Mouse (Mus musculus): ENCODE data around the gene Cib4. TPM values are rescaled to one million over a fixed set of nuclear protein-coding genes. Genes with fewer than 3 reads are reported as not detected.

The Cib4 gene
- polyA plus RNA-seq, 1 experiment from 2014 or later = 0.26 TPM

DNA sequence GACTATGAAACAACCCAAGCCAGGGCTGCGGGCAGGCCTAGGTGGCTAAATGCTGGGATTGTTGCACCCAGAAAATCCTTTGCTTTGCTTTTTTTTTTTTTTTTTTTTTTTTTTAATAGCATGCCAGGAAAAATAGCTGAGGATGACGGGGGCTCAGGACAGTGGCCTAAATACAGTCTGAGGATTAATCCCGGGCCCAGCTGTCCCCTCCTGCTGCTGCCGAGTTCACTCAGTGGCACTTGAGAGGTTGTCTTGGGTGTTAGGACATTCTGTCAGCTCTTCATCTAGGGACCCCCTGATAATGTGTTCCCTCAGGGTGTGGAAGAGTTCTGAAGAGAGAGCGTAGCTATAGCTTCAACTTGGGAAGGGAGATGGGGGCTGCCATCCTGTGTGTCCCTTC lies 18.5 kb downstream of the Cib4 start:
- ATAC-seq (ENCODE audit: borderline replicate concordance, extremely low read depth, low FRiP score, low TSS enrichment) = no peak
- H3K4me2 ChIP-seq = no peak overlapping the region

DNA sequence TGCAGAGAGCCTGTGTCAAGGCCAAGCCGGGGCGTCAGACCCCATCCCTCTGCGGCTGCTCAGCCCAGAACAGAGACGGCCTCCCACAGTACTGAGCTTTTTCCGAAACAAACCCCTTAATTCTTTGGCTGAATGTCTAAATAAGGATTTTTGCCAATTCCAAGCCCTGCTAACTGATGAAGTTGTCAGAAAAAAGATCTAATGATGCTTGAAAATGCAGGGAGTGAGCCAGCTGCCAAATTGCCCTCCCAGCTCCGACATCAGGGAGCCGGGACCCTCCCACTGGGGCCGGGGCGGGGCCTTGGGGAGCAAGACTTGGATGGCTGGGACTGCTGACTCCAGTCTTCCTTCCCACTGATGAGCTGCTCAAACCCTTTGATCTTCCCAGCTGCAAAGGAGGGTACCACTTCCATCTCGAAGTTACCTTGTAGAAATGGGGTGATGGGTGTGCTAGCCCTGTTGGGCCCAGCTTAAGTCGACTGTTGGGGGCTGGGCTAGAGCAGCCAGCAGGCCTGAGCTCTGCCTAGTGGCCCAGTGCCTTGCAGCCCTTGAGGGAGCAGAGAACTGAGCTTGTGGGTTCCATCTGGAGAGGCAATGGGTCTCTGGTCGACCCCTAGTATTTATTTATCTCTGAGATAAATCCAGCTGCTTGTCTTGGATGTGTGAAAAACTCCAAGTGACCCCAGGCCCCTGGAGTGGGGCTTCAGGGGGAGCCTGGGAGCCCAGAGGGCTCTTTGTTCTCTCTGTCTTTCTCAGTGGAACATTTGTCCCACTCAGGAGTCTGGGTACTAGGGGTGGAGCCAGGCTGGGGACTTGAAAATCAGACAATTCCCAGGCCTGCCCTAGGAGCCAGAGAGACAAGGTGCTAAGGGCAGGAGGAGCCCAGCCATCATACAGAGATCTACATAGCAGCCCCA lies 19.5 kb downstream of the Cib4 start:
- Histone ChIP-seq H3K36me3 (no peaks in the 10 kb centered on the region), H3K27me3 (no peaks in the 10 kb centered on the region; the same call in 1 of the 2 replicates), H3K4me1 (peaks cover 49% of the 10 kb centered on the region), H3K9me3 (no peaks in the 10 kb centered on the region), H3K9ac (no peak overlapping the region), H3K27ac (peak overlapping the region; percentile 96), H3K4me2 (0 out of 2 replicates have a peak overlapping the region, but pooled peaks have one; percentile 20), H3K4me3 (no peak overlapping the region)
- peak; percentile 93 for ATAC-seq (ENCODE audit: borderline replicate concordance, extremely low read depth, low FRiP score, low TSS enrichment)
- WGBS = 17% methylated on average over 12 of the region's 12 CpGs

More for the DNA sequence above, 18.5 kb downstream of the Cib4 start:
- no peaks in the 10 kb centered on the region for H3K36me3 ChIP-seq
- H3K9me3 ChIP-seq = no peaks in the 10 kb centered on the region
- H3K9ac ChIP-seq = no peak overlapping the region
- WGBS = 43% methylated on average over 5 of the region's 5 CpGs
- peak overlapping the region; percentile 91 for H3K27ac ChIP-seq
- peaks cover 59% of the 10 kb centered on the region for H3K4me1 ChIP-seq
- no peak overlapping the region for H3K4me3 ChIP-seq
- no peaks in the 10 kb centered on the region; the same call in 1 of the 2 replicates for H3K27me3 ChIP-seq

DNA sequence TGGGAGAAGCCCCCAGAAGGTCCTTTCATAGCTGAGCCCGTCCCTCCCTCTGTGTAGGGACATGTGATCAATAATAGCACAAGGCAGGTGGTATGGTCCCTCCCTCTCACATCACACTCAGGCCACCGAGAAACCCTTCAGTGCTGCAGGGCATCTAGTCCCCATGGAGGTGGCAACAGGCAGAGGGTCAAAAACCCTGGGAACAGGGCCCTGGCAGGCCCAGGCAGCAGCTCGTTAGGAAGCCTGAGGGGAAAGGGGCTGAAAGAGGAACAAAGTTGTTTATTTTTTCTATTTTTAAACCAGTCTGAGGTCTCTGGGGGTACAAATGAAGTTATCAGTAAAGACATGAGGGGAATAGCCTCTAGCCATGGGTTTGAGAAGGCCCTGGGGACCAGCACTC lies 21.4 kb downstream of the Cib4 start:
- Histone ChIP-seq H3K4me2 (no peak overlapping the region), H3K36me3 (no peaks in the 10 kb centered on the region), H3K9ac (no peak overlapping the region), H3K27ac (peak overlapping the region; percentile 96), H3K4me1 (peaks cover 57% of the 10 kb centered on the region), H3K27me3 (no peaks in the 10 kb centered on the region), H3K4me3 (no peak overlapping the region), H3K9me3 (no peaks in the 10 kb centered on the region)
- ATAC-seq (ENCODE audit: borderline replicate concordance, extremely low read depth, low FRiP score, low TSS enrichment) = no peak
- 32% methylated on average over 3 of the region's 3 CpGs for WGBS

DNA sequence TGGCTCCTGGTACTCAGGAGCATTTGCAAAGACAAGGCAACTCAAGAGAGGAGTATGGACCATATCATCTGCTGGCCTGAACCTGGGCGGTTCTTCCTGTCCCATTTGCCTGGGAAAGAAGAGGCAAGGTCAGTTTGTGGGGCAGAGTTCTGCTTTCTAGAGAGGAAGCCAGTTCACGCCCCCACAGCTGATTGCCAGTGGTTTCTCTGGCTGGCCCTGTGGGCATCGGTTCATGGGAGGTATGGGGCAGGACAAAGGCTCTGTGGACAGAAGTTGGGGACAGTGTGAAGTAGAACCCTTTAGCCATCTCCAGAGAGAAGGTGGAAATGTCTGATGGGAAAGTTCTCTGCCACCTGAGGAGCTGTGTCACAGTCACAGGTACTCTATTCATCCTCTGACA lies 22.5 kb downstream of the Cib4 start:
- 73% methylated on average over 3 of the region's 3 CpGs for WGBS
- H3K9me3 ChIP-seq = no peaks in the 10 kb centered on the region
- no peaks in the 10 kb centered on the region for H3K27me3 ChIP-seq
- ATAC-seq (ENCODE audit: borderline replicate concordance, extremely low read depth, low FRiP score, low TSS enrichment) = no peak
- H3K36me3 ChIP-seq = no peaks in the 10 kb centered on the region
- no peak overlapping the region for H3K4me3 ChIP-seq
- peaks cover 59% of the 10 kb centered on the region for H3K4me1 ChIP-seq
- H3K27ac ChIP-seq = no peak overlapping the region
- H3K9ac ChIP-seq = no peak overlapping the region
- no peak overlapping the region for H3K4me2 ChIP-seq

DNA sequence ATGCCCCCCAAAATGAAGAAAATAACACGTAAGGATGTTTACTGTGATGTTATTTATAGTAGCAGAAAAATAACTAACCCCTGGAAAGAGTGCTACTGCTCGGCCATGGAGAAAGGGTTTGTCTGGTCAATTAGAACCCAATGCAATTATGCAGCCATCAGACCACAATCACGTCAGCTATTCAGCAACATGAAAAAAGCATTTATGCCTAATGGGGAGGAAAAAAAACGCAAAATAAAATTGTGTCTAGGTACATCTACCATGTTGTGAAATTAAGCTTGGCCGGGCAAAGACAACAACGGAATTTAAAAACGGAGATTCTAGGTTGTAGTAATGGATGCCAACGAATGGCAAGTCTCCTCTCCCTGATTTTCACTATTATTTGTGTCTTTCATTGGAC lies 23.2 kb downstream of the Cib4 start:
- 87% methylated on average over 8 of the region's 8 CpGs for WGBS
- Histone ChIP-seq H3K9ac (no peak overlapping the region), H3K4me2 (no peak overlapping the region), H3K36me3 (no peaks in the 10 kb centered on the region), H3K4me1 (peaks cover 60% of the 10 kb centered on the region), H3K27ac (no peak overlapping the region), H3K27me3 (no peaks in the 10 kb centered on the region), H3K9me3 (no peaks in the 10 kb centered on the region), H3K4me3 (no peak overlapping the region)
- no peak for ATAC-seq (ENCODE audit: borderline replicate concordance, extremely low read depth, low FRiP score, low TSS enrichment)

DNA sequence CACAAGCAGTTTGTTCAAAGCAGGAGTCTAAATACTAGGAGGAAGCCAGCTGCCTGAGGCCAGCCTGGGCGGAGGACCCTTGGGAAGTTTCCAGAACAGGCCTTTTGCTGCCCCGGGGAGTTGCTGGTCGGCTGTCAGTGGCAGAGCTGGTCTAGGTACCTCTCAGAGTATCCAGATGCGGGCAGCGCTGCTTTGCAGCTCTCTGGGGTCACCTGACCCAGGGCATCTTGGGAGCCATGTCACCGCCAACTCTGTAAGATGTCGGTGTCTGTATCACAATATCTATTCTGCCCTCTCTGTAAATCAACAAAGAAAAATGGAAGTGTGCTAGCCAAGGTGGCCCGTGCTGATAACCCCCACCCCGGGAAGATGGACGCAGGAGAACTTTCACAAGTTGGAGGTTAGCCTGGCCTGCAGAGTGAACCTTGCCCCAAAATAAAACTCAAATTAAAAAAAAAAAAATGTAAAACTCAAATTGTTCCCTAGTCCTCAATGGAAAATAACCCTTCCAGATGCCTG lies 25.4 kb downstream of the Cib4 start:
- WGBS = 54% methylated on average over 10 of the region's 10 CpGs

DNA sequence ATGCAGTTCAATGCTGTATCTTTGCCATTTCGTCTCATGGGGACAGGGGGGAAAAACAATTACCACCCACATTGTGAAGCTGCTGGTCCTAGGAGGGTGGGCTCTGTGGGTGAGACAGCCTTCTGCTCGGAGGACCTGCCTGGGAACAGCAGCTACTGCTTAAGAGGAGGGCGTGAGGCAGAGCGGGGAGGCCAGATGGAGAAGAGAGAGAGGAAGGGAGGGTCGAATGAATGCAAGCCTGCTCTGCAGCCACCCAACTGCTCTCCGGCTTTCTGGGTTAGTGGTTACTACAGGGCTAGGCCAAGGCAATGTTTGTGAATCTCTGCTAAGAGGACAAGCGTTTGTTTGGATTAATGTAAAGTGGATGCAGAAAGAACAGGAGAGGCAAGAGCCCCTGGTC lies 26.1 kb downstream of the Cib4 start:
- Histone ChIP-seq H3K36me3 (no peaks in the 10 kb centered on the region), H3K4me2 (no peak overlapping the region), H3K4me3 (no peak overlapping the region), H3K9me3 (no peaks in the 10 kb centered on the region), H3K27me3 (no peaks in the 10 kb centered on the region), H3K27ac (peak overlapping the region; percentile 42), H3K9ac (no peak overlapping the region), H3K4me1 (peaks cover 40% of the 10 kb centered on the region)
- no peak for ATAC-seq (ENCODE audit: borderline replicate concordance, extremely low read depth, low FRiP score, low TSS enrichment)
- WGBS = 32% methylated on average over 7 of the region's 7 CpGs

More for the DNA sequence above, 25.4 kb downstream of the Cib4 start:
- no peaks in the 10 kb centered on the region for H3K36me3 ChIP-seq
- peaks cover 42% of the 10 kb centered on the region for H3K4me1 ChIP-seq
- no peak for ATAC-seq (ENCODE audit: borderline replicate concordance, extremely low read depth, low FRiP score, low TSS enrichment)
- H3K9me3 ChIP-seq = no peaks in the 10 kb centered on the region
- H3K27me3 ChIP-seq = no peaks in the 10 kb centered on the region
- H3K9ac ChIP-seq = no peak overlapping the region
- H3K4me2 ChIP-seq = no peak overlapping the region
- no peak overlapping the region for H3K4me3 ChIP-seq
- H3K27ac ChIP-seq = peak overlapping the region; percentile 42

DNA sequence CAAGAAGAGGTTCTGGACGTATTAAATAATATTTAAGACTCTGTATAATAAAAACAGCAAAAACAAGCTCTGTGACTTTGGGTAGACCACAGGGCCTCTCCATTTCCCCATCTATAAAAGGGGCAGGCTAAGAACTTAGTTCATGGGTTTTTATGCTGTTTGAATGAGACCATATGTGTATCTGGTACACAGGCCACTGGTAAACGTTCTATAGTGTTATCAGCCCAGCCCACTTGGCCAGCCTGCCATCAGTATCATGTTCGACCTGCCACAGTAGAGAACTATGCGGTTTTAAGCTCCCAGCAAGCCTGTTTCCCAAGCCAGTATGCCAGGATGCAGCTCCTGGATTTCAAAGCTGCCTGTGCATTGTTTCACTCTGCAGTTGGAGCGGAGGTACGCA lies 27.1 kb downstream of the Cib4 start:
- Histone ChIP-seq H3K4me1 (peaks cover 32% of the 10 kb centered on the region), H3K27ac (peak overlapping the region; percentile 76), H3K4me2 (no peak overlapping the region), H3K27me3 (no peaks in the 10 kb centered on the region), H3K9me3 (no peaks in the 10 kb centered on the region), H3K9ac (no peak overlapping the region), H3K4me3 (no peak overlapping the region), H3K36me3 (no peaks in the 10 kb centered on the region)
- WGBS = 58% methylated on average over 6 of the region's 6 CpGs
- no peak for ATAC-seq (ENCODE audit: borderline replicate concordance, extremely low read depth, low FRiP score, low TSS enrichment)

DNA sequence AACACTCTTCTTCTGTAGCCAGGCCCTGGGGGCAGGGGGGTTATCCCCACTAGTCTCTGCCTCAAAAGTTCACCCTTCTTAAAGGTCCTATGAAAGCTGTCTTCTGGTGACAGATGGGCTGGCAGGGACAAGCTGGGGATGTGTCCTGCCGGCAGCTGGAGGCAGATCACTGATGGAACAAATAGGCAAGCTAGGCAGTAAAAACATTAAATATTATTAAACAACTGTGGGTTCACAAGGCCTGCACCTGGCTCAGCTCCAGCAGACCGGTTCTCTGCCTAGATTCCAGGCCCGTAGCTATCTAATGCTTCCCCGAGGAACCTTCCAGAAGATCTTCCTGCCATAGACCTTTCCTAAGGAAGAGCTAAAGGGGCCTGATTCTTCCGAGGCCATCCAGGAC lies 27.5 kb downstream of the Cib4 start:
- no peak overlapping the region for H3K4me2 ChIP-seq
- H3K9ac ChIP-seq = no peak overlapping the region
- no peaks in the 10 kb centered on the region for H3K9me3 ChIP-seq
- 32% methylated on average over 5 of the region's 5 CpGs for whole genome bisulfite sequencing
- ATAC-seq (ENCODE audit: borderline replicate concordance, extremely low read depth, low FRiP score, low TSS enrichment) = peak; percentile 43; the same call in 1 of the 2 replicates
- H3K4me1 ChIP-seq = peaks cover 36% of the 10 kb centered on the region
- H3K27me3 ChIP-seq = no peaks in the 10 kb centered on the region
- H3K36me3 ChIP-seq = no peaks in the 10 kb centered on the region
- no peak overlapping the region for H3K4me3 ChIP-seq
- peak overlapping the region; percentile 76 for H3K27ac ChIP-seq

DNA sequence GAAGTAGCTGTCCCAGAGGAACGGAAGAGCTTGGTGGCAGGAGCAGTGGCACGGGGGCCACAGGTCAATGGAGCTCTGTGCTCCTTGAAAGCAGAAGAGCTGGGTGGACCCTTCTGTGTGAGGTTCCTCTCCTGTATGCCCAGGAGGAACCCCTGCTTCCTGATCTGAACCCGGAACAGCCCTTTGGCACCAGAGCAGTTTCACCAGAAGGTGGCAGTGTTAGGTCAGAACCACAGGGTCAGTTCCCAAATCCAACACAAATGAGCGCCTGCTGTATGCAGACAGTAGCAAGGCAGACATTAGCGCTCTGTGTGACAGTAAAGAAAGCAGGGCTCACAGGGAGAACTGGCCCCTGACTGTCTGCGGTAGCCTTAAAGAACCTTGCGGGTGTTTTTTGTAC lies 29.3 kb downstream of the Cib4 start:
- WGBS = 59% methylated on average over 7 of the region's 7 CpGs
- Histone ChIP-seq H3K36me3 (no peaks in the 10 kb centered on the region), H3K4me3 (no peak overlapping the region), H3K27ac (no peak overlapping the region), H3K27me3 (no peaks in the 10 kb centered on the region), H3K4me1 (peaks cover 37% of the 10 kb centered on the region), H3K9ac (no peak overlapping the region), H3K9me3 (no peaks in the 10 kb centered on the region), H3K4me2 (no peak overlapping the region)
- no peak for ATAC-seq (ENCODE audit: borderline replicate concordance, extremely low read depth, low FRiP score, low TSS enrichment)

DNA sequence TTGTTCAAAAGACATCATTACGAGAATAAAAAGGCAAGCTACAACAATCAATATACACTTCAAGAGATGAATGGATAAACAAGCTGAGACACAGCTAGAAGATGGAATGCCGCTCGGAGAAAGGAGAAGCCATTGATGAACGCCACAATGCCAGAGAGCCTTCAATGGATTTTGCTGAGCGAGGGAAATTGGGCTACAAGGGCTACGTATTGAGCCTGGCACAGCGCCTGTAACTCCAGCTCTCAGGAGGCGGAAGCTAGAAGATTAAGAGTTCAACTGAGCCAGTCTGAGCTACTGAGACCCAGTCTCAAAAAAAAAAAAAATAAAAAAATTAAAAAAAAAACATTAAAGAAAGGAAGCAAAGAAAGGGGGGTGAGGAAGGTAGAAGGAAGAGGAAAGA lies 32.5 kb downstream of the Cib4 start:
- H3K27me3 ChIP-seq = no peaks in the 10 kb centered on the region
- no peak for ATAC-seq (ENCODE audit: borderline replicate concordance, extremely low read depth, low FRiP score, low TSS enrichment)
- H3K9me3 ChIP-seq = no peaks in the 10 kb centered on the region
- H3K4me3 ChIP-seq = no peak overlapping the region
- H3K9ac ChIP-seq = no peak overlapping the region
- H3K4me1 ChIP-seq = peaks cover 23% of the 10 kb centered on the region
- no peak overlapping the region for H3K27ac ChIP-seq
- WGBS = 69% methylated on average over 8 of the region's 8 CpGs
- no peak overlapping the region for H3K4me2 ChIP-seq
- H3K36me3 ChIP-seq = no peaks in the 10 kb centered on the region

DNA sequence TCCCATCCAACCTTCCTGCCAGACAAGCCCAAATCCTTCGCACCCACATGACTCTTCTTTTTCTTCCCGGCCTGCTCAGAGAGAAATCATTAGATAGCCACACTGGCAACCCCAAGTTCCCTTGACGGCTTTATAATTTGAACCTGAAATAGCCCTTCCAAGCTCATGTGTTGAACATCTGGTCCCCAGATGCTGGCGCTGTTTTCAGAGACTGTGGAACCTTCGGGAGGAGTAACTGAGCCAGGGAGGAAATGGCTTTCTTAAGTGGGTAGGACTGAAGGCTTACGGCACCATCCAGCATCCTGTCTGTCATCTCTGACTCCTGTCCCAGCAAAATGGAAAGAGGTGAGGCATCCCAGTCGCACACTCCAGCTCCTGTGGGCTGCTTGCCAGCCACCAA lies 48.3 kb downstream of the Cib4 start:
- Histone ChIP-seq H3K4me3 (no peak overlapping the region), H3K9ac (no peak overlapping the region), H3K4me2 (no peak overlapping the region), H3K27me3 (no peaks in the 10 kb centered on the region), H3K4me1 (peaks cover 4% of the 10 kb centered on the region; the same call in 1 of the 2 replicates), H3K9me3 (no peaks in the 10 kb centered on the region), H3K27ac (no peak overlapping the region), H3K36me3 (no peaks in the 10 kb centered on the region)
- 48% methylated on average over 7 of the region's 7 CpGs for WGBS
- ATAC-seq (ENCODE audit: borderline replicate concordance, extremely low read depth, low FRiP score, low TSS enrichment) = no peak

Data from lung, embryonic 15.5 days (tissue).